Mouse (Mus musculus) kidney, adult 2 months (tissue): ENCODE data around the gene Rhbdf1.

Source experiments
- CTCF ChIP-seq: fragments of 200-500 bp; conservative IDR thresholded peaks from 2 replicates; pipeline ENCODE4 v1.5.1; 2011; ENCODE audit warnings: low read depth, mild to moderate bottlenecking, control low read depth, low read length, moderate library complexity, mixed read lengths; ENCODE audit not compliant: insufficient read depth, insufficient read length
- POLR2A ChIP-seq: fragments of 200-500 bp; IDR thresholded peaks from one replicate; pipeline ENCODE4 v1.6.1; 2011; ENCODE audit warnings: low read depth, low read length, control low read depth

DNA sequence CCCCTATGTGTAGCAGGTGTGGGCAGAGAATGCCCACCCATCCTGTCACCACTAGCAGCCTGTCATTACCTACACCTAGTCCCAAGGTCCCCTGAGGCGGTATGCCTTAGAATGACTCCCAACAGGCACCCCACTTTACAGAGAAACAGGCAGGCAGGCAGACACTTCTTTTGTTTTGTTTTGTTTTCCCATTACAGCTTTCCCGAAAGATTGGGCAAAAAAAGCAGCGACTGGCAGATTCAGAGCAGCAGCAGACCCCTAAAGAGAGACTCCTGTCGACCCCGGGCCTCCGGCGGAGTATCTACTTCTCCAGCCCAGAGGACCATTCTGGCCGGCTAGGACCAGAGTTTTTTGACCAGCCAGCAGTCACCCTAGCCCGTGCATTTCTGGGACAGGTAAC, 5.5 kb upstream of the Rhbdf1 start:
- TF ChIP-seq CTCF: no peak
- TF ChIP-seq POLR2A: no peak
